Mouse (Mus musculus) layer of hippocampus, postnatal 14 days (tissue): ENCODE data around the gene Arhgef19. TPM values are rescaled to one million over a fixed set of nuclear protein-coding genes. Genes with fewer than 3 reads are reported as not detected.
A peak's percentile ranks its signal among the peaks of the same experiment; 100 is the strongest.

Experiments
- DNase-seq, 2 experiments: peaks; one replicate each; pipeline ENCODE4 v3.0.0; 2021 to 2022; ENCODE audit warnings: low spot score in 2 of 2, mixed read lengths in 1 of 2
- total RNA-seq, 2 experiments: library from RNA; stranded (reverse); gene quantifications; 2 replicates each; pipeline ENCODE4 v1.2.3; 2021

The Arhgef19 gene
- total RNA-seq, 2 experiments from 2014 or later = 9.7 to 11.7 TPM

- no peak for DNase-seq
These were observed 3.7 kb upstream of the Arhgef19 start for GRCm38 (mm10) chr4:141235537-141236111.

GRCm38 (mm10) chr4:141236856-141237255 lies 2.4 kb upstream of the Arhgef19 start:
- DNase-seq = no peak

- DNase-seq = no peak
These were observed 559 bp upstream of the Arhgef19 start for GRCm38 (mm10) chr4:141238492-141239387.

GRCm38 (mm10) chr4:141240617-141241016 lies 1.3 kb downstream of the Arhgef19 start:
- no peak for DNase-seq

- DNase-seq = no peak
These were observed 2.6 kb downstream of the Arhgef19 start for GRCm38 (mm10) chr4:141241861-141242260.

GRCm38 (mm10) chr4:141242651-141243241 lies 3.4 kb downstream of the Arhgef19 start:
- peak in 1 of 2 experiments; percentile 68 for DNase-seq

- DNase-seq = no peak
These were observed 4.3 kb downstream of the Arhgef19 start for GRCm38 (mm10) chr4:141243636-141244035.

GRCm38 (mm10) chr4:141244401-141244800 lies 5.1 kb downstream of the Arhgef19 start:
- peak in 1 of 2 experiments; percentile 54 for DNase-seq

- DNase-seq = peak; percentile 82 to 84
These were observed 5.7 kb downstream of the Arhgef19 start for GRCm38 (mm10) chr4:141244931-141245425.

- no peak for DNase-seq
These were observed 7.0 kb downstream of the Arhgef19 start for GRCm38 (mm10) chr4:141246089-141246997.

GRCm38 (mm10) chr4:141246998-141247350 lies 7.7 kb downstream of the Arhgef19 start:
- DNase-seq = no peak

GRCm38 (mm10) chr4:141247776-141248613 lies 8.7 kb downstream of the Arhgef19 start:
- DNase-seq = peak in 1 of 2 experiments; percentile 27

GRCm38 (mm10) chr4:141248614-141248978 lies 9.3 kb downstream of the Arhgef19 start:
- DNase-seq = no peak

GRCm38 (mm10) chr4:141249383-141249782 lies 10.1 kb downstream of the Arhgef19 start:
- DNase-seq = no peak

- no peak for DNase-seq
These were observed 11.8 kb downstream of the Arhgef19 start for GRCm38 (mm10) chr4:141251071-141251470.

GRCm38 (mm10) chr4:141252641-141253040 lies 13.3 kb downstream of the Arhgef19 start:
- no peak for DNase-seq

- no peak for DNase-seq
These were observed 14.9 kb downstream of the Arhgef19 start for GRCm38 (mm10) chr4:141254234-141254633.

- no peak for DNase-seq
These were observed 18.1 kb downstream of the Arhgef19 start for GRCm38 (mm10) chr4:141257440-141257839.

- DNase-seq = no peak
These were observed 20.1 kb downstream of the Arhgef19 start for GRCm38 (mm10) chr4:141259413-141259812.
